Mouse (Mus musculus) brain, embryonic 18.5 days (tissue): ENCODE measurements around the gene Zyg11a.
"Not testable (repeated sequence)": the region's sequence is repeated elsewhere in the genome, so short reads cannot be mapped to it uniquely, and the experiment has no call there.

ENCODE experiments used
- DNase-seq: peaks from one replicate; pipeline ENCODE4 v3.0.0-alpha.2; 2012; ENCODE audit warnings: low read depth, low spot score

Zyg11a gene

DNA sequence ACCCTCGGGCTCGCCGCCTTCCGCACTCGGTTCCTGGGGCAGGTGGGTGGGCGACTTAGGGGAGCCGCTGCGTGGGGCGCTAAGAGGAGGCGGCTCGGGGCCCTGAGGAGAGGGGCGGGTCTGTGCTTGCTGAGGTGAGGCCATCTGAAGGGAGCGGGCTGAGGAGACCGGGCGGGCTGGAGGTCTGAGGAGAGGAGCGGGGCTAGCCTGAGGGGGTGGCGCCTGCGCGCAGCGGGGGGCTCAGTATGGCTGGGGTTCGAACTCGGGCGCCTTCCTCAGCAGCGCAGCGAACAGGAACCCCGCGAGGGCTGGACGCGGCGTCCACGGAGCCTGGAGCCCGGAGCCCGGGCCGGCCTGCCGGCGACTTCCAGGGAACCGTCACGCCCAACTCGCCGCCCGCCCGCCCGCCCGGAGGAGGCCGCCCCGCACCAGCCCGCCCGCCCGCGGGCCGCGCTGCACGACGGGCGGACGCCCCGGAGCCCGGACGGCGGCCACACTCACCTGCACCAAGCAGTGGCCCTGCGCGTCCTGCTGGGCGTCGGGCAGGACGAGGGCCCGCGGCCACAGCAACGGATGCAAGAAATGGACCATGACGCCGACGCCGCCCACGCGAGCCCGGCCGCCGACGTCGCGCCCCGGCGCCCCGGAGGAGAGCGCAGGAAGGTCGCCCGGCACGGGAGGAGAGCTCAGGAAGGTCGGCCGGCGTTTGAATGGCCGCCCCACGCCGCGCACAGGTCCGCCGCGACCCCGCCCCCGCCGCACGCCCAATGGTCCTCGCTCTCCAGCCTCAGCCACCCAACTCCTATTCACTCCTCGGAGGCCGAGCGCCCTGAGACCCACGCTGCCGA lies at the start of gene Zyg11a:
Zyg11a (minus strand) TSS at position 717 of the 848 bp plus-strand sequence.
- no peak for DNase-seq

- DNase-seq: no peak
These were observed 47.9 kb upstream of the Zyg11a start for GRCm38 (mm10) chr4:108265774-108266173.

DNA sequence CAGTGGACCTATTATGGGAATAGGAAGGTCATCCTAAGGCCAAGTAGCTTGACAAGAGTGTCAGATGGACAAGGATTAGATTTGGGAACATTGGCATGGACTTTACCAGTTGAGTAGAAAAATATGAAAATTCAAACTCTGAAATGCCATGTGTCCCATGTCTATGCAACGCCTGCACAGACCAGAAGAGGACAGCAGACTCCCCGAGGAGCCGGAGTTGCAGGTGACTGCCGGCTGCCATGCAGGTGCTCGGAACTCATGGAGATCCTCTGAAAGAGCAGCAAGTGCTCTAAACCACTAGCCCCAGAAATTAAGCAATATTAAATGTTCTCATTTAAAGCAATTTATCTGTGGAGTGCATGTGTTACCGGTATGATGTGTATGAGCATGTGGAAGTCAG lies 35.5 kb upstream of the Zyg11a start:
- no peak for DNase-seq

GRCm38 (mm10) chr4:108250501-108250900 lies 32.7 kb upstream of the Zyg11a start:
- no peak for DNase-seq

- no peak for DNase-seq
These were observed 31.5 kb upstream of the Zyg11a start for GRCm38 (mm10) chr4:108249314-108249713.

GRCm38 (mm10) chr4:108233654-108234053 lies 15.8 kb upstream of the Zyg11a start:
- no peak for DNase-seq

- no peak for DNase-seq
These were observed 7.6 kb upstream of the Zyg11a start for GRCm38 (mm10) chr4:108225341-108225872.

- no peak for DNase-seq
These were observed 4.7 kb upstream of the Zyg11a start for GRCm38 (mm10) chr4:108222507-108222906.

- DNase-seq: no peak
These were observed 1.2 kb upstream of the Zyg11a start for GRCm38 (mm10) chr4:108219019-108219418.

- no peak for DNase-seq
These were observed 4.8 kb downstream of the Zyg11a start for GRCm38 (mm10) chr4:108213023-108213422.

- no peak for DNase-seq
These were observed 13.2 kb downstream of the Zyg11a start for GRCm38 (mm10) chr4:108204629-108205028.

GRCm38 (mm10) chr4:108199236-108199635 lies 18.6 kb downstream of the Zyg11a start:
- no peak for DNase-seq

DNA sequence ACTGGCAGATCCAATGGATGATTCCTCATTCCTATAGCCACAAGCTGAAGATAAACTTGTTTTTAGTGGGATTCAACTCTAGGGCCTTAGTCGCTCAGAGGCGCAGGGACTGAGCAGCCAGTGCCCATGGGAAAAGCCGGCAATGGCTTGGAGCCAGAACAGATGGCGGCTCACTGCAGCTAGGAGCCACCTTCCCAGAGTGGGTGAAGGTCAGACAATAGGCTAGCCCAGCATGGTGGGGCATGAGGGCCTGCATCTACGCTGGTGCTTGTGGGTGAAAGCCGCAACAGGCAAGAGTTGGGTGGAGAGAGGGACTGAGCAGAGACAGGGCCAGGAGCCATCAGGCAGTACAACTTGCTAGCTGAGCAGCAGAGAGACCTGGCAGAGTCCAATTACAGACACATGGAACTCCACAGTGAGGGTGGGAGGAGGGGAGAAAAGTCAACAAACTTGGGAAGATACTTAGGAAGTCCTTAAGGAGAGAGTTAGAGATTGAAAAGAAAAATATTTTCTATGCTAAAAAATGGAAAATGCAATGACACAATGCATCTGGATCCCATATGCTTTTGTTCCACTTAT lies 21.5 kb downstream of the Zyg11a start:
- no peak for DNase-seq

DNA sequence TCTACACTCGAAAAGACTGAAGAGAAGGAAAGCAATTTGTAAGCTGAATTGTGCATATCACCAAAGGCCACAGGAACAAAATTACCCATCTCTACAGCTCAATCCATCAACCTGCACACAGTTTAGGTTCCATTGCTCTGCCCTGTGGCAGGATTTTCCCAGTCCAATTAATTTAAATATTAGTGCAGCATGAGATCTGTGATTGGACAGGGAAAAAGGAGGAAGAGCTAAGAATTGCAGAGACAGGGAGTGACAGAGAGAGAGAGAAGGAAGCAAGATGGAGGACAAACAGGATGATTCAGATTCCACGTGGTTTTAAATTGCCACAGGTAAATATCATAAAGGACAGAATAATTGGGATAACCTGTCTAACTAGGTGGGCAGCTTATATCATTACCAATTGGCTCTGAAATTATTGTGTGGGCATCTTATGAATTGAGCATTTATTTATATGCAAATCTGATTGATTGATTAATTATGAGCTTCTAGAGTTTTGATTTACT lies 25.0 kb downstream of the Zyg11a start:
- DNase-seq: no peak

DNA sequence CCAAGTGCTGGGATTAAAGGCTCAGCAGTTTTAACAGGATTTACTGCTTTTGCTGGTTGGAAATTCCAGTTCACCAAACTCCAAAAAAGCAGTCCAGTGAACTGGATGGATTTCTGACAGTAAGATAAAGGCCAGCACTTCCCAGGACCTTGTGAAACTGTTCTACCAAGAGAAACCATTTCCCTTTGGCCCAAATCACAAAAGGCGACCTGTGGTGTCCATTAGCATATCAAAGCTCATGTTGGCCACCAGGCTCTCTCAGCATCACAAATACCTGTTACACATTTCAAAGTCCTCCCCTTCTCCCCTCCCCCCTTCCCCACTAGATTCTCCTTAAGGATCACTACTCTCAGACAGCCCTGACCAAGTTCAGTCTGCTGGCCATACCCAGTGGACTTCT lies 35.6 kb downstream of the Zyg11a start:
- DNase-seq: no peak

DNA sequence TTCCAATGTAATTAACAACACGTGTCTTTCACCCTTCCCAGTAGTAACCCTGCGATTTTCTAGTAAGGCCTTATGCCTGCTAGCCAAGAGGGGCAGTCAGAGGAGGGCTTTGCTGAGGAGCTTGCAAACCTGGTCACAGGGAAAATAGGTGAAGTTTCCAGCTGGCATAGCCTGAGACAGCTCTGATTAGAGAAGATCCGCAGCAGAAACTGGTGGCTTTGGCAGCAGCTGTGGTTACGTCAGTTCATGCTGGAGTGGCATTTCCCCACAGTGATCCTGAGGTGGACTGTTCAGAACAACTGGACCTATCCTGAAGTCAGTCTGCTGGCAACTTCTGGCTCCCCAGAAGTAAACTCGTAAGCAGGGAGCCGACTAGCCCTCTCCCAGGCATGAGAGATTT lies 49.8 kb downstream of the Zyg11a start:
- no peak for DNase-seq

GRCm38 (mm10) chr4:108166874-108167273 lies 51.0 kb downstream of the Zyg11a start:
- no peak for DNase-seq

- no peak for DNase-seq
These were observed 52.5 kb downstream of the Zyg11a start, which contains the start of gene Echdc2 for GRCm38 (mm10) chr4:108165152-108165895. Gene Echdc2 (plus strand): TSS chr4:108165437.

DNA sequence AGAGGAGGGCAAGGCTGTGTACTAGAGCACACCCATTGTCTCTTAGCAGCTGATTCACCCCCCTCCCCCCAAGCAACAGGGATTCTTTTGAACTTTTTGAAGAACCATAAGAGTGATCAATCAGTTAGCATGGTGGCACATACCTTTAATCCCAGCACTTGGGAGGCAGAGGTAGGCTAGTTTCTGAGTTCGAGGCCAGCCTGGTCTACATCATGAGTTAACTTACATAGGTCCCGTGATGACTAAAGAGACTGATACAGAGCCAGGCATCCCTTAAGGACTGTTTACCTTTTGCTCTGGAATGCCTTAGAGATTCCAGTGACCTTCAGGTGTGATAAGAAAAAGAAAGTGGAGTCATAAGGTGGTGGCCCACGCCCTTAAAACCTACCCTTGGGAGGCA lies 54.6 kb downstream of the Zyg11a start:
- no peak for DNase-seq

DNA sequence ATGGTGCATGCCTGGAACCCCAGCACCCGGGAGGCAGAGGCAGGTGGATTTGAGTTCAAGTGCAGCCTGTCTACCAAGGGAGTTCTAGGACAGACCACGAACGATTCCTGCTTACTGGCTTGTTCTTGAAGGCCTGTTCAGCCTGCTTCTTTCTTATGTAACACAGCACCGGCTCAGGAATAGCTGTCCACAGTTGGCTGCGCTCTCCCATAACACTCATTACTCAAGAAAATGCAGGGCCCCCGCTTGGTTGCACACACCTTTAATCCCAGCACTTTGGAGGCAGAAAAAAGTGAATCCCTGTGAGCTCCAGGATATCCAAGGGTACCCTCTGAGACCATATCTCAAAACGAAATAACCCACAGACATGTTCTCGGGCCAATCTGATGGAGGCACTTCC lies 55.9 kb downstream of the Zyg11a start:
- no peak for DNase-seq

GRCm38 (mm10) chr4:108155141-108155540 lies 62.7 kb downstream of the Zyg11a start:
- DNase-seq: not testable (repeated sequence)

DNA sequence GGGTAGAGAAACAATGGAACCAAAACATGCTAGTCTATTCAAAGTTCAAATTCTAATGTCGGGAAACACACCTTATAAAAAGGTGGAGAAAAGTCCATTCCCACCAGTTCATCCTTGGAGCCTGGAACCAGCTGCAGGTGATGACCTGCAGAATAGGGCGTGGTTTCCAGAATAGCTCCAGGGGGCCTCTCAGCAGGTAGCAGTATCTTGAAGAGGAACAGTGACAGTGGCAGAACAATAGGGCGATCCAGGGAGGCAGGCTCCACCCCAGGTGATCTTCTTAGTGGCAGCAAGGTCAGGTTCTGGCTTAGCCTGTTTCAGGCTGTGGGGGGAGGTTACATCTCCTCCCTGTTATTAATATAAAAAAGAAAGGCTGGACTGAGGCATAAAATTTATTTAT lies 72.3 kb downstream of the Zyg11a start:
- DNase-seq: not testable (repeated sequence)
